ENCODE assay signal across 9 mouse cellular contexts in the genomic region with DNA sequence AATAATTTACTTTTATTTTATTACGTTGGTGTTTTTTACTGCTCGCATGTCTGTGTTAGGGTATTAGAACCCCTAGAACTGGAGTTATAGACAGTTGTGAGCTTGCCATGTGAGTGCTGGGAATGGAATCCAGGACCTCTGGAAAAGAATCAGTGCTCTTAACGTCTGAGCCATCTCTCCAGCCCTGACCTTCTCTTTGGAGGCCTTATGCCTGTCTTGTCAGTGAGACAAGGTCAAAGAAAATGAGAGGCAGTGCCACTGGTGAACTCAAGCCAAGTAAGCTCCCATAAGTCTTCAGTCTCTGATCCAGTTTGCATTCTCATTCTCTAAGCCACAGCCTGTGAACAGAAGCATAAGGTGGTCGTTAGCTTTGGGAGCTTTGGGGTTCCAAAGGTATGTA.
"Had no signal": no experiment of that assay in that cellular context is flagged by ENCODE, and none has a peak within 500 bp of the region (broad histone marks: within the 10 kb centered on the region; RNA-seq: fewer than 3 reads in every experiment).

No protein-coding gene starts in this region.

- DNase-seq: lung, adult 18-20 months; lung, embryonic 14.5 days; lung, postnatal 10 days; lung, postnatal 4 days; midbrain, embryonic 14.5 days; right cerebral cortex, postnatal 14 days; thymus, adult 2 months; thymus, postnatal 25 days; thymus, postnatal 4 days had no signal
